Mouse (Mus musculus) spleen, postnatal 36 days (tissue): Measurements from ENCODE around the gene Trim14.
A peak's percentile ranks its signal among the peaks of the same experiment; 100 is the strongest.
"Not testable (repeated sequence)": the region's sequence is repeated elsewhere in the genome, so short reads cannot be mapped to it uniquely, and the experiment has no call there.

Experiments used
- DNase-seq, 2 experiments: peaks; one replicate each; pipeline ENCODE4 v3.0.0; 2022; ENCODE audit warnings: low spot score in 2 of 2, mixed read lengths in 1 of 2

Trim14 gene

DNA sequence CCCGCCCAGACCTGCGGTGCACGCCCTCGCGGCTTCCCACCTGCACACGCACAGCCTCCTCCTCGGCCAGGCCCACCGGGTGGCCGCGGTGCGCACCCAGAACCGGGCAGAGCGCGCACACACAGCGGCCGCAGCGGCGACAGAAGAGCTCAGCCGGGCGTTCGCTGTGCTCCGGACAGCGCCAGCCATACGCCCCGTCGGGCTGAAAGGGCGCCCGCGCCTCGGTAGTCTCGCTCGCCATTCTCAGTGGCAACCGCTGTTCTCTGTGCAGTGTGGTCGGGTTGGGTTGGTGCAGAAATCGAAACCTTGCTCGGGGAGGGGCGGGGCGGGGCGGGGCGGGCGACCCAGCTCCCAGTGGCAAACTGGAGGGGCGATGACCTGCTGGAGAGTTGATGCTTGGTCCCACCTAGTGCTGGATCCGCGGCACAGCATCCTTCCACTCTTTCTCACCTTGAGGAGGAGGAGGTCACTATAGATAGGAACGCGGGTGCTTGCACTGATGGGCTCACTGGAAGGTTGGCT is at the start of gene Trim14:
Gene Trim14, minus strand, starts transcription at position 302 of the 522 bp plus-strand sequence.
- DNase-seq: peak; percentile 63 to 64

DNA sequence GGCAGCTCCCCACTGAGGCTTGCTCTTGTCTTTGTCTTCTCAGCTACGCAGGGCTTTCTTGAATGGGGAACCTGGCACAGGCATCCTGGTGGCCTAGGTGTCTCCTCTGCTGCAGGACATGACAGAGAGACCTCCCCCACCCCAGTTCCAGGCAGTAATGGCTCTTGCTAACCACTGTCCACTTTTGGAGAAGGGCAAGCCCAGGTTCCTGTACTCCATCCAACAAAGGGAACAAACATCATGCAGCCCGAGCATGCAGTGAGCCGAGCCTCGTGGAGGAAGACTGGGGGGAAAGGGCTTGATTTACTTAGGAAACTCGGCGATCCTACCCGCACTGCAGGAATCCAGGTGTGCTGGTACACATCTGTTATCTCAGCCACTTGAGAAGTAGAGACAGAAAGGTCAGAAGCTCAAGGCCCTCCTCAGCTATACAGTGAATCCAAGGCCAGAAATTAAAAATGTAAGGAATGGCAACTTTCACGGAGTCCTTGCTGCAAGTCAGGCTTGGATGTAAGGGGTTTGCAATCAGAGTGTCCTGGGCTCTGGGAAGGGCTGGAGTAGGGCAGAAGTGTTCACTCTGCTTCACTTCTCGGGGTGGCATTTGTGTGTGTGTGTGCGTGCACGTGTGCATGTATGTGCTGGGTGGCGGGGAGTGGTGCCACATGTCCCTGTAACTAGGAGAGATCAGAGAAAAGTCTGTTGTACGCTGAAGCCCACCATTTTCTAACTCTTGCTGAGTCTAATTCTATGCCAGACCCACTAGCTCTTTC is 49.3 kb upstream of the Trim14 start:
- no peak for DNase-seq

DNA sequence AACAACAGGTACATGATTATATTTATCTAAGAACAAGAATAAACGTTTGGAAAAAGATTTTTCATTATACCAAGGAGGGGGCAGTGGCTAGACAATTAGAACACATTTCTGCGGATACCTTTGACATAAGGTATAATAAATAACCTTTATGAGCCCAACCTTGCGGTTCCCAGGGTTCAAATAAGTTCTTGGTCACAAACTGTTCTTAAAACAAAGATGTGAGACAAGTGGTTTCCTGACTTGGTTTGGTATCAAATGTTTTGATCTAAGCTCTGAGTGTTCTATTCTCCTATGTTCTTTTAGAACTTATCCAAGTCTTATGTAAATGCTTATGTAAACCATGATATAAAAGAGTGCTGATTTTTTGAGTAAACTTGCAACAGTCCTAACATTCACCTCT is 48.6 kb upstream of the Trim14 start:
- DNase-seq: not testable (repeated sequence)

DNA sequence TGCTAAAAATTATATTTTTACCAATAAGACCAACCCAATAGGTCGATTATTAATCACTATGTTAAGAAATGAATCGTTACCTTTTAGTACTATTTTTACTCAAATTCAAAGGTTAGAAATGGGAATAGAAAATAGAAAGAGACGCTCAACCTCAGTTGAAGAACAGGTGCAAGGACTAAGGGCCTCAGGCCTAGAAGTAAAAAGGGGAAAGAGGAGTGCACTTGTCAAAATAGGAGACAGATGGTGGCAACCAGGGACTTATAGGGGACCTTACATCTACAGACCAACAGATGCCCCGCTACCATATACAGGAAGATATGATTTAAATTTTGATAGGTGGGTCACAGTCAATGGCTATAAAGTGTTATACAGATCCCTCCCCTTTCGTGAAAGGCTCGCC is 48.1 kb upstream of the Trim14 start:
- not testable (repeated sequence) for DNase-seq

DNA sequence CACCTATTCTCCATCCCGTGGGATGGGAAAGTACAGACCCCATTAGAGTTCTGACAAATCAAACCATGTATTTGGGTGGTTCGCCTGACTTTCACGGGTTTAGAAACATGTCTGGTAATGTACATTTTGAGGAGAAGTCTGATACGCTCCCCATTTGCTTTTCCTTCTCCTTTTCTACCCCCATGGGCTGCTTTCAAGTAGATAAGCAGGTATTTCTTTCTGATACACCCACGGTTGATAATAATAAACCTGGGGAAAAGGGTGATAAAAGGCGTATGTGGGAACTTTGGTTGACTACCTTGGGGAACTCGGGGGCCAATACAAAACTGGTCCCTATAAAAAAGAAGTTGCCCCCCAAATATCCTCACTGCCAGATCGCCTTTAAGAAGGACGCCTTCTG is 46.1 kb upstream of the Trim14 start:
- not testable (repeated sequence) for DNase-seq

DNA sequence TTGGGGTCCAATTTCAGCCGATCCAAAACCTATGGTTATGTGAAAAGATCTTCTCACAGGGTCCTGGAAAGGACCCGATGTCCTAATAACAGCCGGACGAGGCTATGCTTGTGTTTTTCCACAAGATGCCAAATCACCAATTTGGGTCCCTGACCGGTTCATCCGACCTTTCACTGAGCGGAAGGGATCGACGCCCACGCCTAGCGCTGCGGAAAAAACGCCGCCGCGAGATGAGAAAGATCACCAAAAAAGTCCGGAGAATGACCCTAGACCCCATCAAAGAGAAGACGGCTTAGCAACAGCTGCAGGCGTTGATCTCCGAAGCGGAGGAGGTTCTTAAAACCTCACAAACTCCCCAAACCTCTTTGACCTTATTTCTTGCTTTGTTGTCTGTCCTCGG is 45.6 kb upstream of the Trim14 start:
- DNase-seq: not testable (repeated sequence)

DNA sequence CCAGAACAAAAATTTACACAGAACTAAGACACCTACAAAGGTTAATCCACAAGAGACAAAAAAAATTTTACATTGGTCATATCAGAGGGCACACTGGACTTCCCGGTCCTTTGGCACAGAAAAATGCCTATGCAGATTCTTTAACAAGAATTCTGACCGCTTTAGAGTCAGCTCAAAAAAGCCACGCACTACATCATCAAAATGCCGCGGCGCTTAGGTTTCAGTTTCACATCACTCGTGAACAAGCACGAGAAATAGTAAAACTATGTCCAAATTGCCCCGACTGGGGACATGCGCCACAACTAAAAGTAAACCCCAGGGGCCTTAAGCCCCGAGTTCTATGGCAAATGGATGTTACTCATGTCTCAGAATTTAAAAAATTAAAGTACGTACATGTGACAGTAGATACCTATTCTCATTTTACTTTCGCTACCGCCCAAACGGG is 44.9 kb upstream of the Trim14 start:
- not testable (repeated sequence) for DNase-seq

DNA sequence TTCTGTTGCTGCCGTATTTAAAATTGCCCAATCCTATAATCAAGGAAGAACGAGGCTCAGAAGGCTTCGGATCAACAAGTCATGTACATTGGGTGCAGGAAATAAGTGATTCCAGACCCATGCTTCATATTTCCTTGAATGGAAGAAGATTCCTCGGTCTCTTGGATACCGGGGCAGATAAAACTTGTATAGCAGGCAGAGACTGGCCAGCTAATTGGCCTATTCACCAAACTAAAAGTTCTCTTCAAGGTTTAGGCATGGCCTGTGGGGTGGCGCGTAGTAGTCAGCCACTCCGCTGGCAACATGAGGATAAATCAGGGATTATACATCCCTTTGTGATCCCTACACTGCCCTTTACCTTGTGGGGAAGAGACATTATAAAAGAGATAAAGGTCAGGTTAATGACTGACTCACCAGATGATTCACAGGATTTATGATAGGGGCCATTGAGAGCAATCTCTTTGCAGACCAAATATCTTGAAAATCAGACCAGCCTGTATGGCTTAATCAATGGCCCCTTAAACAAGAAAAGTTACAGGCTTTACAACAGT is 42.9 kb upstream of the Trim14 start:
- not testable (repeated sequence) for DNase-seq

DNA sequence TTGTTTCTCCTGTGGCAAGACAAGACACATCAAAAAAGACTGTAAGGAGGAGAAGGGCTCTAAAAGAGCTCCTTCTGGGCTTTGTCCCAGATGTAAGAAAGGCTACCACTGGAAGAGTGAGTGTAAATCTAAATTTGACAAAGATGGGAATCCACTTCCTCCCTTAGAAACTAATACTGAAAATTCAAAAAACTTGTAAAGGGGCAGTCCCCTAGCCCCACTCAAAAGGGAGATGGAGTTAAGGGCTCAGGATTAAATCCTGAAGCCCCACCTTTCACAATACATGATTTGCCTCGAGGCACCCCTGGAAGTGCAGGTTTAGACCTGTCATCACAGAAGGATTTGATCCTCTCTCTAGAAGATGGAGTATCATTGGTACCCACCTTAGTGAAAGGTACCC is 42.3 kb upstream of the Trim14 start:
- DNase-seq: no peak

DNA sequence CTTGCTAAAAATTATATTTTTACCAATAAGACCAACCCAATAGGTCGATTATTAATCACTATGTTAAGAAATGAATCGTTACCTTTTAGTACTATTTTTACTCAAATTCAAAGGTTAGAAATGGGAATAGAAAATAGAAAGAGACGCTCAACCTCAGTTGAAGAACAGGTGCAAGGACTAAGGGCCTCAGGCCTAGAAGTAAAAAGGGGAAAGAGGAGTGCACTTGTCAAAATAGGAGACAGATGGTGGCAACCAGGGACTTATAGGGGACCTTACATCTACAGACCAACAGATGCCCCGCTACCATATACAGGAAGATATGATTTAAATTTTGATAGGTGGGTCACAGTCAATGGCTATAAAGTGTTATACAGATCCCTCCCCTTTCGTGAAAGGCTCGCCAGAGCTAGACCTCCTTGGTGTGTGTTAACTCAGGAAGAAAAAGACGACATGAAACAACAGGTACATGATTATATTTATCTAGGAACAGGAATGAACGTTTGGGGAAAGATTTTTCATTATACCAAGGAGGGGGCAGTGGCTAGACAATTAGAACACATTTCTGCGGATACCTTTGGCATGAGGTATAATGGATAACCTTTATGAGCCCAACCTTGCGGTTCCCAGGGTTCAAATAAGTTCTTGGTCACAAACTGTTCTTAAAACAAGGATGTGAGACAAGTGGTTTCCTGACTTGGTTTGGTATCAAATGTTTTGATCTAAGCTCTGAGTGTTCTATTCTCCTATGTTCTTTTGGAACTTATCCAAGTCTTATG is 39.8 kb upstream of the Trim14 start:
- DNase-seq: not testable (repeated sequence)

DNA sequence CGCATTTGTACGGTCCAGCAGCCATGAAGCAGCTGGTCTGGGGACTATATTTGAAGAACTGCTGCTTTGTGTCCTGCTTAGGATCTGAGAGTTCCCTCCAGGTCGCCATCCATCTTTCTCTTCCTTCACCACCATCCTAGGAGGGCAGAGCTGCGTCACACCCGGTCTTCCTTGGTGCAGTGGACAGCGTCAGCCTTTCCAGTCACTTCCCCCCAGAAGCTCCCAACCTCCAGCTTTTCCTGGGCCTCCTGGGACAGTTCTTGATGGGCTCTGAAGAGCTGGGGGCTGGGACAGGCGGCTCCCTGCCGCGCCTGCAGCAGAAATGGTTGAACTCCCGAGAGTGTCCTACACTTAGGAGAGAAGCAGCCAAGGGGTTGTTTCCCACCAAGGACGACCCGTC is 38.9 kb upstream of the Trim14 start:
- no peak for DNase-seq

DNA sequence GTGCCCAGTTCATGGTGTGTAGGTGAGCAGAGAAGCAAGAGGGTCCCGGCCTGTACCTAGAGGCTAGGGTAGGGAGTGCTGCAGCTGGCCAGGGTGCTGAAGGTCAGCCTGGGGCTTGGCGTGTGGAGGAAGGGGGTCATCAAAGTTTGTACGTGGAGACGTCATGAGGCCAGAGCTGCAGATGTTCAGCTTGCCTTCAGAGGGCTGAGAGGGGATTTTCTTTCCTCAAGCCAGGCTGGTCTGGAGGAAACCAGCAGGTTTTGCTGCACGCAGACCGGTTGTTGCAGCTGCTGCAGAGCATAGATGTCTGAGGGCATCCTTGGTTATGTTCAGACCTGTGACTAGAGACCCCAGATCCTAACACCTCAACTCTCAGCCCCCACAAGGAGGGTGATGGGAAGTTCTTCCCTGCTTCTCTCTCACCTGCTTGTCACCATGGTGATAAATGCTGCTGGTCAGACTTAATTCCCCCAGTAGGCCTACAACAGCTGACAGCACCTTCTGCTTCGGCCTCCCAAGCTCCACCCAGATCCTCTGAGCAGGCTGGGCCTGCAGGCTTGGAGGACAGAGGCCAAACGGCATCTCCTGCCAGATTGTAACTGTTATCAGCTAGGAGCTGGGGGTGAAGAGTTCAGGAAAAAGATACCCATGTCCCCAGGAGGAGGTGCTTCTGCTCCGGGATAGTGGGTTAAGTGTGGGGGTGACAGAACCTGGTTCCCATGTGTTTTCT is 38.2 kb upstream of the Trim14 start:
- DNase-seq: no peak

DNA sequence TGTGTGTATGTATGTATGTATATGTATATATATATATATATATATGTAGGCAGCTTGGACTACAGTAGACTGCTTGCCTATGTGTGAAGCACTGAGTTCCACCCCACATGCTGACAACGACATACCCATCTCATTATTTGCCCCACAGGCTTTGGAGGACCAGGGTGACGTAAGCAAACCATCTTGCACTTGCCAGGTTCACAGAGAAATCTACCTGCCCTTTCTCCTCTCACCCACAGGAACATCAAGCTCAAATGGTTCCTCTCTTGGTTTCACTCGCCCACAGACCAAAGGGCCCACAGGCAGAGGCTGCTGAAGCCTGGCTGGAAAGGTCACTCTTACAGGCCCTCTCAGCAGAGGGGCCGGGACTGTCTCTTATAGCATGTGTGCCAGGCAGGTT is 36.7 kb upstream of the Trim14 start:
- DNase-seq: no peak

DNA sequence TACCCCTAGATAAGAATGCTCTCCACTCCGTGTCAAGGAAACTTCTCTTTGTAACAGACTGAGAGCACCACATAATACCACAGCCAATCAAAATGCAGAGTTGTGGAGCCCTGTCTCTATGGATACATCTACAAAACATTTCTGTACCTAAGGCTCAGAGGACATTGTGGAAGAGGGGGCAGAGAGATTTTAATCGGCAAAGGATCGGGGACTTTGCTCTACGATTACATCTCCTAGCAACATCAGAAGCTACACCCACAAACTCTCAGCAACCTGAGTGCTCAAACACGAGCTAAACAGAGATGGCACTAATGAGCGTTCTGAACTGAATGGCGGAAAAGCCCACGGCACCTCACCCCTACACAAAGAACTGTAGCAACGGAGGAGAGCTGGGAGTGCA is 35.8 kb upstream of the Trim14 start:
- no peak for DNase-seq

DNA sequence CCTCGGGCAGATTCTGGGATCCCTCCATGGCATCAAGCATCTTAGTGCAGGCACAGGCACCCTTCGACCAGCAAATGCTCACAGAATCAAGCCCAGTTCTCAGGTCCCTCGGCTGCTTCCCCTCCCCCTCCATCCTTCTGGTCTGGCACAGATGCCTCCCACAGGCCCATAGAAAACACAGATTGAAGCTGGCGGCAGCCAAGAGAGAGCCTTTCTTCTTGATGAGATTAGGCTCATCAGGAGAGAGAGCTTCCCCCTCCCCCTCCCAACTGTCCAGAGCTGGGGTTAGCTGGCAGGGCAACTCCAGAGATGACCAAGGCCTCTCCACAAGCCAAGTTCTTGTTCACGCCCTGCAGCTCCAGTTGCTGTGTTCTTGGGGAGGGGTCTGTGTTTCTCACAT is 33.7 kb upstream of the Trim14 start:
- no peak for DNase-seq

DNA sequence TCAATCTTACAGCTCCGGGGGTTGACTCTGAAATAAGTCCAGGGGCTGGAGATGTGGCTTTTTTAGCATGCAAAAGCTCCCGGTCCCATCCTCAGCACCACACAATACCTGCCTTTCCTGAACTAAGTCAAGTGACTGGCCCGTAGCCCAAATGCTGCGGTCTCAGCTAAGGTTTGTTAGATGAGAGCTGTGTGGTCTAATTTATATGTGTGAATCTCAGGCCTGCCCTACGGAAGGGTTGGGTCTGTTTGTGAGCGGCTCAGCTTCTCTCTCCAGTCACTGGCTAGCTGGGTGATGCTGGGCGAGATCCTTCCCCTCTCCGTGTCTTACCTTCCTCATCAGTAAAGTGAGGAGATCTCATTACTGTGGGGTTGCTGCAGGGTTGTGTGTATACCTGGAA is 32.2 kb upstream of the Trim14 start:
- no peak for DNase-seq

DNA sequence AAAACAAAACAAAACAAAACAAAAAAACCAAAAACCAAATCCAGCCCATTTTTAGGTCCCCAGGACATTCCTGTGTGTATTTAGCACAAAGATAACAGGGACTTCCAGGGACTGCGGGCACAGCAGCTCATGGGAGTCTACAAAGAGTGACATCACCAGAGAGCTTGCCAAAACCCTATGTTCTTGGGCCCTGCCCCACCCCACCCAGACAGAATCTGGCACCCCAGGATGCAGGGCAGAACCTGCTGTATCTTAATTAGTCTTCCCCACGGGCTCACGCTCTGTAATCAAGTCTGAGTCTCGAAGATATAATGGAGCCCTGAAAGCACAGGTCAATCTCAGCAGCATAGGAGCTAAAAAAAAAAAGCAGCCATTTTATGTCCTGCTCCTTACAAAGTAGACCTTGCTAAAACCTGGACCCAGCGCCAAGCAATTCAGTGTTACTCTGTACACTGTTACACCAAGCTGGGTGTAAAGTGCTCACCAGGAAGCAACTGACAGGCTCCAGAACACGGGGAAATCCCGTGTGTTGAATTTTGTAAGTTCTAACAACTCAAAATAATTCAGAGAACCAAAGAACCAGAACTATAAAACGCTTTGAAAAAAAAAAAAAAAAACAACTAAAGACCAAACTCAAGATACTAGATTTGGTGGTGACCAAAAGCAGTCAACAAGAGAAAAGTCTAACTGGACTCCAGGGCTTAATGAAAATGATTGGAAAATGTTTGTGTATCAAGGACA is 31.2 kb upstream of the Trim14 start:
- no peak for DNase-seq

DNA sequence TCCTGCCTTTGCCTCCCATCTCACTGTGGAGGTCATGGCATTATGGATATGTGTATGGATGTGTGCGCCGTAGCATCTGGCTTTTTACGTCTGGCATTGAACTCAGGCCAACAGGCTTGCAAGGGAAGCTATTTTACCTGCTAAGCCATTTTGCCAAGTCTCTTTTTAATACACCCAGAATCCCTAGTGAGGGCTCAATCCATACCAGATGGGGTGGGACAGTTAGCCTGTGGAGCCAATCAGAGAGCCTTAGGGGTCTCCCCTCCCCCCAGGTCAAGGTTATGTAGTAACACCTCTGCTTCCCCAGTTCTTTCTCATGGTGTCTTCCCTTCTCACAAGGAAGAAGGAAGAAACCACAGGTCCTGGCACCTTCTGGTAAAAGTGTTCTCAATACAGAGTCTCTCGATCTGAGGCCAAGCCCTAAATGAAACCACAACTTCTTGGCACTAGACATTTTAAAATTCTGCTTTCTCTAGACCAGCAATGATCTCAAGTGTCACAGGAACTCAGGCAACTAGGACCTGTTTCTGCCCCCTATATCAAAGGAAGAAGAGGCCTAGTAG is 29.5 kb upstream of the Trim14 start:
- DNase-seq: no peak

DNA sequence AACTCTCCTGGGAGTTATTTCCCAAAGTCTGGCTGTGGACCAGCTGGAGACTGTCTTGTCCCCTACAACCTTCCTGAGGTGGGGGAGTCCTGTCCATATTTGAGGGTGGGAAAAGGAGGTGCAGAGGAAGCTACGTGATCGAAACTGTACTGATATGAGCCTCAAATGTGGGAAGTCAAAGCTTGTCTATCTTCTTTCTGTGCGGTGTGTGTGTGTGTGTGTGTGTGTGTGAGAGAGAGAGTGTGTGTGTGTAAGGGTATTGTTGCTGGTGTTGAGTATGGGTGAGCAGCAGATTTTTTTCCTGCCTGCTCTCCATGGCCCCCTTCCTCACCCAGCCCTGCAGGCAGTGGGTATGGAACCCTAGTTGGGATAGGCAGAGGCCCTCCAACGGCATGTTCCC is 28.3 kb upstream of the Trim14 start:
- no peak for DNase-seq

DNA sequence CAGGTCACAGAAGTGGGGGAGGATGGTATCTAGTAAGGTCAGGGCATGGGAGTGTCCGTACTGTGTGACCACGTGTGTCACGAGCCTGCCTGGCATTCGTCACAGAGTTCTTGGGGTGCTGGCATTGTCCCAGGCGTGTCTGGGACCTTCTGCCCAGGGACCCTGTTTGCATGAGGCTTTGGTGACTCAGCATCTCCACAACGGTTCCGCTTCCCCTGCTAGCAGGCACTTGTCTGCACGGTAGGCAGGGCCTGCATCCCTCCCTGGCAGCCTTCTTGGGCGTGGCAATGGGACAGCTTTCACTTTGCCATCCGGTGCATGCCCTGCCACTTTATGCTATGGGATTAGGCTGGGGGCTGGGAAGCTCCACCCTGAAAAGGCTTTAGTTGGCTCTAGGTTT is 27.9 kb upstream of the Trim14 start:
- DNase-seq: peak; percentile 63 to 68

DNA sequence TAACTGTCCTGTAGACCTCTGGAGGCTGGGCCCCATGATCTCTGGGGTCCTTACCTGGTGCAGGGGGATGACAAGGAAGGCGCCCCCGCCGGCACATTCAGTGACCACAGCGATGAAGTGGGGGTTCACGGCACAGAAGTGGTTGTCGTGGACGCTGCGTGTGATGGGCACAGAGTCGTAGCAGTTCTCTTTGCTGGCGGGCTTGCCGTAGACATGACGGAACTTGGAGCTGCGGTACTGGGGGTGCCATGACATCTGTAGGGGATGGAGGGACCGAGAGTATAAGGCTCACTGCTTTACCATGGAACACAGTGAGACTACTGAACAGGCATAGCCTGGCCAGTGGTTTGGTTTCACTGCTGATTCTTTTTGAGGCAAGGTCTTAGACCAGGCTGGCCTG is 26.9 kb upstream of the Trim14 start:
- DNase-seq: no peak
